Mouse (Mus musculus) megakaryocyte progenitor cell, adult 5-6 weeks (primary cell): ENCODE measurements around the gene Olfr543. TPM values are rescaled to one million over a fixed set of nuclear protein-coding genes. Genes with fewer than 3 reads are reported as not detected.

Experiments
- ATAC-seq: replicated peaks from 2 replicates; pipeline ENCODE4 v1.8.0; 2016; ENCODE audit warnings: mild to moderate bottlenecking, moderate TSS enrichment, inconsistent platforms; ENCODE audit not compliant: poor library complexity
- total RNA-seq, 2 experiments: library from RNA; stranded (forward) in 1 of 2; stranded (reverse) in 1 of 2; fragments of 157-497, 149-512 nt in 1 of 2; fragments of 200-1000 nt in 1 of 2; gene quantifications; 2 replicates each; pipeline versions ENCODE4 v1.2.3 to v1.2.4; 2015 to 2017

The Olfr543 gene
- total RNA-seq (2015) (not detected in 2 replicates), total RNA-seq (2017) (not detected in 2 replicates)

- ATAC-seq = no peak
Observed at GRCm38 (mm10) chr7:102481579-102481978, at the start of gene Olfr543. Gene Olfr543 (minus strand): TSS chr7:102481679.

GRCm38 (mm10) chr7:102529052-102529451 lies 47.6 kb upstream of the Olfr543 start:
- no peak for ATAC-seq

GRCm38 (mm10) chr7:102517051-102517335 lies 35.5 kb upstream of the Olfr543 start:
- ATAC-seq = no peak

DNA sequence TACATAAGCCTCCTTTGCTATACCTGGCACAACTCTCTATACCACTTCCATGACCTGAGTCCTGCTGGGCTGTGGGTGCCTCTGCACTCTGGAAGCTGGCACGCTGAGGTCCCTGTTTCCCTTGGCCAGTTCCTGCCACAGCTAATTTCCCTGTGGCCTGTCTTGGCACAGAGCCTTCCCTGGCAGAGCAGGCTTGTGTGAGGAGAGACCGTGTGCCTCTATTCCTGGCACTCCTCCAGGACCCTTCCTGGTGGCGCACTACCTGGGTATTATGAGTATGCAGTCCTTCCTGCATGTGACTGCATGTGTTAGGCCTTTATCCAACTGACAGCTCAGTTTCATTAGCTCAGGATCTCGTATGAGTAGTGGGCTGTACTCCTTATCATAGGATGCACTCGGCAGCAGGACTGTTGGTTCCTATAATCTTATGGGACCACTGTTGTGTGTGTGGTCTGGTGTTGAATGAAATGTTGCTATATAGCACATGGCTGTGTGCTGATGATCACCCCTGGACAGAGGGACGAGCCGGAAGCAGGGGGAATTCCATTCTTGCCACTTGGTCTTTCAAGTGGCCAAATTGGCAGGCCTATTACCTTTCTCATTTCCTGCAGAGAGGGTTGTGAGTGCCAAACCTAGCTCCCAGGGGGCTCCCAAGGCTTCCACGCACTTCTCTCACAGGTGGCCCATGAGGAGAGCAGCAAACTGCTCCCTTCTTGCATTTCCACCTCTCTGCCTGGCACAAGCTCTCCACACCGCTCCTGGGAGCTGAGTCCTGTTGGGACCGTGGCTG lies 35.0 kb upstream of the Olfr543 start:
- peak; percentile 42 for ATAC-seq

- ATAC-seq = peak; percentile 49
Observed at GRCm38 (mm10) chr7:102514144-102514543, 32.7 kb upstream of the Olfr543 start.

GRCm38 (mm10) chr7:102512814-102513435 lies 31.4 kb upstream of the Olfr543 start:
- ATAC-seq = peak; percentile 74

- peak; percentile 19 for ATAC-seq
Observed at GRCm38 (mm10) chr7:102511927-102512326, 30.4 kb upstream of the Olfr543 start.

DNA sequence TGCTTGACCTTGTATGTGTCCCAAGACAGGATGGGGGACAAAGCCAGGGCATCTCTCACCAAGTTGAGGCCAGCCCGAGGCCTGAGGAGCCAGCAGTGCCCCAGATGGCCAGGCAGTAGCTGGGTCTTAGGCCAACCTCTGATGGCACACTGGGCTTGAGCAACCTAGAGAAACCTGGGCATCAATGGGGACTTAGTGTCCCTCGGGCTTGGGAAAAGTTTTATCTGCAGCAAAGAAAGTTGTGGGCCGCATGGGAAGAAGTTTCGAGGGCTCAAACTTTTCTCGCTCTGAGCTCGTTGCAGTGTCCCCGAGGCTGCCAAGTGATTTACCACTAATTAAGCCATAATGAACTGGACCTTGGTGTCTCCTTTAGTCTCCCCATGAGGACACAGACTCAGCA lies 28.2 kb upstream of the Olfr543 start:
- no peak for ATAC-seq

DNA sequence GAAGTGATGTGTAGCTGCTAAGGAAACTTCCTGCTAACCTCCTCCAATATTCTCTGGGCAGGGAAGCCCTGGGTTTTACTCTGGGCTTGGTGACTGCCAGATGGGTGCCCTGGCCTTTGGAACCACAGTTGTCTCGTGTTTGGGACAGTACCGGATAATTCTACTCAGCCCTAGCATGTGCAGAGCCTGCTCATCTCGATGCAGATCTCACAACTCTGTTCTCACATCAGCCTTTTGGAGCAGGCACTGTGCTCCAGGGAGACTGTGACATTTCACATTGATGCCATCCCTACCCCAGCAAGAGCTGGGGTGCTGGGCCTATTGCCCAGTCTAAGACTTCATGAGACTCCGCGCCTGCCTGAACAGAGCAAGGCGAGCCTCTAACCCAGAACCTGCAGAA lies 27.2 kb upstream of the Olfr543 start:
- ATAC-seq = no peak

DNA sequence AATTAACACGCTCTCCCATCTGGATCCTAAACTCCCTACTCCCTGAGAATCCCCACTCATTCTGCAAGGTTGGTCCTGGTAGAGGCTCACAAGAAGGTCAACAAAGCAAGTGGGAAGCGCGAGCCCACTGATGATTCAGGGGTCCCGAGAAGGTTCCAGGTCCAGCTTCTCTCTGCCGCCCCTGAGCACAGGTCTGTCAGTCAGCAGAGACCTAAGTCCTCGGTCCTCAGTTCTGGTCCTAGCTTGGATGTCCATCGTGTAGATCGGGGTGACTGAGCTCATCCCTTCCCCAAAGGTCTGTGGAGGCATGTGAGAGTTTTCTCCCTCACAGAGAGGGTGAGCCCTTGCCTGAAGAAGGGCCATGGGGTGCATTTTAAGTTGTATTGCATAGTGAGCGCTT lies 26.6 kb upstream of the Olfr543 start:
- ATAC-seq = no peak

DNA sequence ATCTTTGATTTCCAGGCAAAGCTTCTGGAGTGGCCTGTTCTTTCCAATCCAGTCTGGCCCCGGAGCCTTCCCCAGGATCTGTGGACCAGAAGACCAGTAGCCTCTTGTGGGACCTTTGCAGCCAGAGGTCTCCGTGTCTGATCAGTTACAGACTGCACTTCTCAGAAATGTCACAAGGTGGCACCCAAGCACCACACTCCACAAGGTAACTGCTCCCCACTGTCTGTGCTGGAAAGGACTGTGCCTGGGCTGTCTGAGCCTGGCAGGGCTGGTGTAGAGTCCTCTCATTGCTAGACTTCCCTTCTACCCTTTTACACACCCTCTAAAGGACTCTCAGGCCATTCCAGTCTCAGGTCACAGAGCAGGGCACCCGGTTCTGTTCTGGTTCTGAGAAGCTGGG lies 25.4 kb upstream of the Olfr543 start:
- ATAC-seq = peak; percentile 99

GRCm38 (mm10) chr7:102501986-102502385 lies 20.5 kb upstream of the Olfr543 start:
- no peak for ATAC-seq

DNA sequence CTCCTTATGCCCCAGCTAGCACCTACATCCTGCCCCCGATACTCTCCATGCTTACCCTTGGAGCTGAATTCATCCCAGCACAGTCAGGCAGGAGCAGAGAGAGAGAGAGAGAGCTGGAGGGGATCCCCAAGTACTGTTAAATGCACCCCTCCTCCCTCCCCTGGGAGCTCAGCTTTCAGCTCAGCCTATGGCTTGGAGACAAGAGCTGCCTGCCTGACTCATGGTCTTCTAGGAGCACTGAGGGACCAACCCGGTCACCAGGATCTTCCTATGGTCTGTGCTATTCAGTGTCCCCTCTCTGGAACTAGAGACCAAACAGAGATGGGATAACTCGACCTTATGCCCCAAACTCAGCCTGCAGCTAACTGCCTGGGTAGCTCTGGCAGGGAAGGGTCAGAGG lies 18.0 kb upstream of the Olfr543 start, which contains the start of gene Olfr545:
Gene Olfr545, minus strand, starts transcription at position 101 of the 400 bp plus-strand sequence.
- ATAC-seq = no peak

- peak; percentile 81 for ATAC-seq
Observed at GRCm38 (mm10) chr7:102494416-102494815, 12.9 kb upstream of the Olfr543 start.

GRCm38 (mm10) chr7:102488161-102488560 lies 6.7 kb upstream of the Olfr543 start, which contains the start of gene Olfr544:
Gene Olfr544 (minus strand): TSS chr7:102488313.
- ATAC-seq = no peak

DNA sequence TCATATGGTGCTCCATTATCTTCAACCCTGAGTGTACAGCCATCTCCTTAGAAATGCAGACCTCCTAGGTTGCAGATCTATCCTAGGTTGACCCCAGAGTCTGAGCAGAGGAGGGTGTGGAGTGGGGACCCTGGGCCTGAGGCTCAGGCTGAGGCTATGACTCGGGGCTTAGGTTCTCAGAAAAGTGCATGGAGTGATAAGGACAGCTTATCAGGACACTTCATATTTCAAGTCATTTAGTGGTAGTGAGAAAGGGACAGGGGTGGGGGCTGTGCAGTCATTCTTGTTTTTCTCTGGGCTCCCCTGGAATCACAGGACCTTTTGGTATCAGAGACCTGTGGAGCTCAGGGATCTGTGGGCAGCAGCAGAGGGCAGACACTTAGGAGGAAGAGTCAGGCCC lies 4.6 kb upstream of the Olfr543 start:
- peak; percentile 56 for ATAC-seq

DNA sequence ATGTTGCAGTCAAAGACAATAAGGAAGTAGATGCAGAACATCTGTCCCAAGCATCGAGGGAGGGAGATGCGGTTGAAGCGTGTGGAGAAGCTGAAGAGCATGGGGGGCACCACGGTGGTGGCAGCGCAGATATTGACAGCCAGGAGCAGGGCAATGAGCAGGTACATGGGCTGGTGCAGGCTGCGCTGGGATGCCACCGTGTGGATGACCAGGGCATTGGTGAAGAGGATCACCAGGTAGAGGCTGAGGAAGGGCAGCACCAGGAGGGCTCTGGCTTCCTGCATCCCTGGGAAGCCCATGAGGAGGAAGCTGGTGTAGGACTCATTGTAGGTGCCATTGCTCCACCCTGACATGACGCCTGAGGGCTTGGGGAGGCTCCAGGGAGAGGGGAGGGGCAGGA lies 3.3 kb upstream of the Olfr543 start:
- peak; percentile 65 for ATAC-seq

- no peak for ATAC-seq
Observed at GRCm38 (mm10) chr7:102483665-102484064, 2.2 kb upstream of the Olfr543 start.

DNA sequence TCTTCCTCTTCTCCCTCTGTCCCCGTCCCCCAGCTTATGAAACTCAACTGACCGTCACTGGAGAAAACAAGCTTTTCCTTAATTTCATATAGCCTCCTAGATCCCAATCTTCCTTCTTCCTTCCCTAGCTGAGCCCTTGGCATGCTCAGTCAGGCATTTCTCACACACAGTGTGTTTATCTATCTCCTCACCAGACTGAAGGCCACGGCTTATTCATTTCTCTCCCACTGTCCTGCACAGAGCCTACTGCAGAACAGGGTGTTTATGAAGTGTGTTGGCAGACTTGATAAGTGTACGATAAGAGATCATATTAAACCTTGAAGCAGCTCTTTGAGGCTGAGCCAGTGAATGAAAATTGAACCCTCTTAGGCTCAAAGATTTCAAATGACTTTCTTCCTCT lies 658 bp downstream of the Olfr543 start:
- no peak for ATAC-seq

GRCm38 (mm10) chr7:102479368-102480078 lies 2.0 kb downstream of the Olfr543 start:
- no peak for ATAC-seq

GRCm38 (mm10) chr7:102478926-102479325 lies 2.6 kb downstream of the Olfr543 start:
- ATAC-seq = no peak

DNA sequence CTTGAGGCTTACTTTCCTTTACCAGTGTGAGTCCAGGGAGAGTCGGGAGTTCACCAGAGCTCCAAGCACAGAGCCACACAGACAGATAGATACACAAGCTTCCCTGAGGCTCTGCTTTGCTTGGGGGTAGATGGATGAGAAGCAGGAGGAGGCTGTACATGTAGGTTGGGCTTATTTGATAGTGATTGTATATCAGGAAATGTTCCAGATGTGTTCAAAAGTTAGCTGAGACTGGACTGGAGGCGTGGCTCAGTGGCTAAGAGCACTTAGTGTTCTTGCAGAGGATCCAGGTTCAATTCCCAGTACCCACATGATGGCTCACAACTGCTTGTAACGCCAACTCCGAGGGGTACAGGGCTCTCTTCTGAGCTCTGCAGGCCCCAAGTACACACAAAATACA lies 3.1 kb downstream of the Olfr543 start:
- peak; percentile 52 for ATAC-seq
